Mouse (Mus musculus) spleen, adult 12 weeks (tissue): ENCODE results near the gene Ccdc194.
"Not testable (repeated sequence)": the region's sequence is repeated elsewhere in the genome, so short reads cannot be mapped to it uniquely, and the experiment has no call there.

Source experiments
- DNase-seq: peaks from one replicate; pipeline ENCODE4 v3.0.0; 2022; ENCODE audit warnings: low spot score

Gene Ccdc194

DNA sequence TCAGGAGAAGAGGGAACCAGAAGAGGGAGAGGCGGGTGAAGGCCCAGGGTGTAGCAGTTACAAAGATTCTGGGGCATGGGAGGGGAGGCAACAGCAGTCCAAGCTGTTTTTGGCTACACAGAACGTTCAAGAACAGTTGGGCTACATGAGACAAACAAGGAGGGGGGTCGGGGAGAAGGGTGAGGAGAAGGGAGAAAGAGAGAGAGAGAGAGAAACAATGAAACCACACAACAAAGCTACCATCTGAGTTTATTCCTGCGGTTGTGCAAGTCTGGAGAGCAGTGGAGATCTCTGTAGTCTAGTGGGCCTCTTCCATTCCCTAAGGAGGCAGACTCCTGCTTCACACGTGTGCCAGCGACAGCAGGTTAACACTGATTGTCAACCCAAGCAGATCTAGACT lies 28.5 kb upstream of the Ccdc194 start:
- no peak for DNase-seq

DNA sequence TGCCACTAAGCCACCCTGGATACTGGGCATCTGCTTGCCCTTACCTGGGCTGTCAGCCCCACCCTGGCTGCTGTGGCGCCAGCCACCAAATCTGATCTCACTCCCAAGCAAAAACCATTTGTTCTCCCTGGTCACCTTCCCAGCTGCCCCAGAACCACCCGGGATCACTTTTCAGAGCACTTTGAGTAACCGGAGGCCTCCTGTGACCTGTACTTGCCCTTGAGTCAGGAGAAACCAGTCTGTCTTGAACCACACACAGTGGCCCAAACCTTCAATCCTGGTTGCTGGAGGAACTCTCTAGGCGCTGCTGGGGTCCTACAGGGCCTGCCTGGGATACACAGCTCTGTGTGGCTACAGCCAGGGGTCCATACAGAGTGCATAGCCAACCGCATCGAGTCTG lies 27.3 kb upstream of the Ccdc194 start:
- DNase-seq = no peak

DNA sequence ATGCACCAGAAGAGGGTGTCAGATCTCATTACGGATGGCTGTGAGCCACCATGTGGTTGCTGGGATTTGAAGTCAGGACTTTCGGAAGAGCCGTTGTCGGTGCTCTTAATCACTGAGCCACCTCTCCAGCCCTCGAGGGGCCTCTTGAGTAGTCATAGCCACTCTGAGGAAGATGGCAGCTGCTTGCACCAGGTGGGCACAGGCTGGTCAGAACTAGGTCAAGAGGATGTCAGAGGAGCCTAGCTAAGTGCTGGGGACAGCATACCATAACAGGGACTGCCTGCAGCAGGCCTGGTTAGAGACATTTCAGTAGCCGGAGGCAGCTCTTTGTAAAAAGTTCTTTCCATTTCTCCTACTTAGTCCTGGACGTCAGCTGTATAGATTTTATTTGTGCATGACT lies 25.2 kb upstream of the Ccdc194 start:
- no peak for DNase-seq

DNA sequence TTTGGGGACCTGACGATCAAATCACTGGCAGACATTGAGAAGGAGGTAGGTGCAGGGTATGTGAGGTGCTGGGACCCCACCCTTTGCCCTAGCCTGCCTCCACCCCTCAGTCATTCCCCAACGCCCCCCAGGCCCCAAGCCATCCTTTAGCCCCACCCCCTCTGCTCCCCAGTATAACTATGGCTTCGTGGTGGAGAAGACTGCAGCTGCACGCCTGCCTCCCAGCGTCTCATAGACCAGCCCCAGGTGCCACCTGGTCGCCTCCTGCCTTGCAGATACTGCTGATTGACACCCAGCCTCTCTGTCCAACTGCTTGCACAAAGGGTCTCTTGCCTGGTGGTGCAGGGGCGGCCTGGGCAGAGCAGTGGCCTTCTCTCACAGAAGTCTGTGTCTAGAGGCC lies 22.1 kb upstream of the Ccdc194 start:
- no peak for DNase-seq

DNA sequence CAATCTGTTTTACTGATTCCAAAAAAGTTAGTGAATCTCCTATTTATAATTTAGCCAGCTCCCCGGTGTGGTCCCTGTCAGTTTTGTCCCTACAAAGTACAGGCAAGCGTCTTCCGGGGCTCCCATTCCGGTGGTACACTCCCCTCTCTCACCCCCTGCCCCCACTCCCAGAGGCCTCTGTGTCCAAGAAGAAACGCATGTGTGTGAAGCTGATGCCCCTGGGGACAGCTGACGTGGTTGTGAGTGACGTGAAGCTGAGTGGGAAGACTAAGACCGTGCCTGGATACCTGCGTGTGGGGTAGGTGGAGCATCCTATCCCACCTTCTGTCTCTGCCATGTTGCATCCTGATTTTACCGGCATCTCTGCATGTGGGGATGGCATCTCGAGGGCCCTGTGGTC lies 19.5 kb upstream of the Ccdc194 start:
- DNase-seq = no peak

DNA sequence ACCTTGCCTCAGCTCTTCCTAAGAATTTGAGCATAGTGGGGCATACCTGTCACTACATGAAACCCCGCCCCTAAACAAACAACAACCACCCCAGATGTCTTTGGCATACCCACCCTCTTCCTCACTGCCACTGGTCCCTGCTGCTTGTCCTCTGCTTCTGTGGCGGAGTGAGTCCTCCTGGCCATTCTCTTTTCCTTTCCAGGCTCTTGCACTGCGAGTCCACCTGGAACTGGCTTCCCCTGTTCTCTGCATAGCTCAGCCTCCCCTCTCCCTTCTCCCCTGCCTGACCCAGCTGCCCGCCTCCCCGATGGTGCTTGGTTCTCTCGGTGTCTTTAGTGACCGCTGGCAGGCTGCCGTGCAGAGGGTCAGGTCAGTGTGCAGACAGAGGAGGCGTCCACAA lies 18.2 kb upstream of the Ccdc194 start:
- DNase-seq = no peak

DNA sequence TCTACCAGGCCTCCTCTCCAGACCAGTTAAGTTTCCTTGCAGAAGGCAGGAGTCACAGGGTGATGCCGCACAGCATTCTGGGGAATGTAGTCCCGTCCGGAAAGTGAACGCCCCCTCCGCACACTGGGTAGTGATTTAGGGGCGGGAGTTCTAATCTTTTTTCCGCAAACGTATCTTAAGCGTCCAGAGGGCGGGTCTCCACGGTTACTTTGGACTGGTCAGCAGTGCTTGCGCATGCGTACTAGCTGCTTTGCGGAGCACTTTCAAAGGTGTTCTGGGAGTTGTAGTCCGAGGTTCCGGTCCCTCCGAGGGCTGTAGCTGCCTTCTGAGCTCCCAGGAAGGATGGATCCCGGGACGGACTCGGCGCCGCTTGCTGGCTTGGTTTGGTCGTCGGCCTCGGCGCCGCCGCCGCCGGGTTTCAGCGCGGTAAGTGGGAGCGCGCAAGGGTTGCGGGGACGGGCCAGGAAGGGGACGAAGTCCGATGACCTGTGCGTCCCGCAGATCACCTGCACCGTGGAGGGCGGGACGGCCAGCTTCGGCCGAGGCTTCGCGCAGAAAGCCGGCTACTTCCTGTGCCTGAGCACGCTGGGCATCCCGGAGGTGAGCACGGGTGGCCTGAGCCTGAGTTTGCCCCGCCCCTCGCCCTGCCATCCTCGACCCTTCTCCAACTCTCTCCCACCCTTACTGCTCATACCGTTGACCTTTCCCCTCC lies 17.3 kb upstream of the Ccdc194 start, which contains the start of gene Mvb12a:
Gene Mvb12a, plus strand, starts transcription at position 291 of the 712 bp plus-strand sequence.
- DNase-seq = peak; percentile 86

DNA sequence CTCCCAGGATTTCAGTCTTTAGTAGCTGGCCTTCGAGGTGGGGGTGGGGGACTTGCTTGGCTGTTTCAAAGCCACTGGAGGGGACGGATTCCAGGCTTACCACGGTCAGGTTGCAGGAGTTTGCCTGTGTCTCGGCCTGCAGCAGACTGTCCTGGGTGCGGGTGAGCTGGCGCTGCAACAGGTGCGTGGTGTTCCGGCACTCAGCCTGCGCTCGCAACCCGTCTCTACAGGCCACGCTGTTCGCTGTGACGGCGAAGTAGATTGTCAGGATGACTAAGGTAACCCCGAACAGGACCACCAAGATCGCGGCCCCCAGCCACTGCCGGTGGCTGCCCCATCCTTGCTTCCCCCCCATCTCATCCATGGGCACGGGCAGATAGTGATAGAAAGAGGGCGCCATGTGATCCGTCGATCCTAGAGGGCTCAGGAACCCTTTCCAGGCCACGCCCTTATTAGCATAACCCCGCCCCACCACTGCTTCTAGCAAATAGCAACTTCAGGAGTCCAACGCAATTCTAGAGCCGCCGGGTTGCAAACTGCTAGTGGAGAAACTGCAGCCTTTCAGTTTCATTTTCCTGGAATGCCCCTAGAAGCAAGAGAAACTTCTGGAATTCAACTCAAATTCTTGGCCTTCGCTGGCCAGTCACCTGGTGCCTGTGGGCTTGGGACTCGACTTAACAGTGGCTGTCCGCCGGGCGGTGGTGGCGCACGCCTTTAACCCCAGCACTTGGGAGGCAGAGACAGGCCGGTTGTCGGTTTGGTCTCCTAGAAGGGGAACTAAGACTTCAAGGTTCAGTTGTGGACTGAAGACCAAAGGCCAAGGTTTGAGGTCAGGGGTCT lies 11.7 kb upstream of the Ccdc194 start, which contains the start of gene Bst2:
Gene Bst2, minus strand, starts transcription at position 429 of the 840 bp plus-strand sequence.
- DNase-seq = peak; percentile 86

DNA sequence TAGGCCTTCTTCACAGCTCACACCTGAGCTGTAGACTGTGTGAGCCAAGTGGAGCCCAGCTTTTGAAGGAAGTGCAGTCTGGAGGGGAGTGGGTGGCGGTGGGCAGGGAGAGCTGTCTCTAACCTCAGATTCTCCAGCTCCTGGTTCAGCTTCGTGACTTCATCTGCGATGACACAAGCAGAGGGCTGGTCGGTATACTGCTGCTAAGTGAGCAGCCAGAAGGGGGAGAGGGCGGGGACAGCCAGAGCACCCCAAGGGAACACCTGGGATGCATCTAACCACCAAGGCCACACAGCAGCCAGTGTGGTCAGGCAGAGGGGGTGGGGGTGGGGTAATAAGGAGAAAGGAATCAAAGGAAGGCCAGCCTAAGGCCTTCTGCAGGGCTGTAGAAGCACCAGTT lies 10.2 kb upstream of the Ccdc194 start:
- no peak for DNase-seq

DNA sequence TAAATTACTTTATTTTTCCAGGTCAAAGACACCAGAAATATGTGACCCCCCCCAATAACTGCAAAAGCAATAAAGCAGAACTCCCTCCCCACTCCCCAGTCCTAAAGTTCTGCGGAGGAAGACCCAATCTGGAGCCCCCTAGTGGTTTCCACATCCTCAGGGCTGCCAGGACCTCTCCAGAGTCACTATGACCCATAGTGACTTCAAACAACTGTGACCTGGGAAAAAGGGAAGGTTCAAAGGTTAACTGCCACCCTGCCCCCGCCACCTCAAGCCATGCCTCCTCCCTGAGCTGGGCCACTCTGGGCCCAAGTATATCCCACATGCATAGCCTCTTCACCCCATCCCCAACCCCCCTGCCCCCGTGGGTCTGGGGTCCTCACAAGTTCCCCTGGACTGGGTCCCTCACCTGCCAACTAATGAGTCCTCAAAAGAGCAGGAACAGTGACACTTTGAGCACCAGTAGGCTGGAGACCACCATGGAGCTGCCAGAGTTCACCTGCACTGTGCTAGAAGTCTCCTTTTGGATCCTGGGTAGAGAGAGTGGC lies 8.8 kb upstream of the Ccdc194 start:
- DNase-seq = no peak

DNA sequence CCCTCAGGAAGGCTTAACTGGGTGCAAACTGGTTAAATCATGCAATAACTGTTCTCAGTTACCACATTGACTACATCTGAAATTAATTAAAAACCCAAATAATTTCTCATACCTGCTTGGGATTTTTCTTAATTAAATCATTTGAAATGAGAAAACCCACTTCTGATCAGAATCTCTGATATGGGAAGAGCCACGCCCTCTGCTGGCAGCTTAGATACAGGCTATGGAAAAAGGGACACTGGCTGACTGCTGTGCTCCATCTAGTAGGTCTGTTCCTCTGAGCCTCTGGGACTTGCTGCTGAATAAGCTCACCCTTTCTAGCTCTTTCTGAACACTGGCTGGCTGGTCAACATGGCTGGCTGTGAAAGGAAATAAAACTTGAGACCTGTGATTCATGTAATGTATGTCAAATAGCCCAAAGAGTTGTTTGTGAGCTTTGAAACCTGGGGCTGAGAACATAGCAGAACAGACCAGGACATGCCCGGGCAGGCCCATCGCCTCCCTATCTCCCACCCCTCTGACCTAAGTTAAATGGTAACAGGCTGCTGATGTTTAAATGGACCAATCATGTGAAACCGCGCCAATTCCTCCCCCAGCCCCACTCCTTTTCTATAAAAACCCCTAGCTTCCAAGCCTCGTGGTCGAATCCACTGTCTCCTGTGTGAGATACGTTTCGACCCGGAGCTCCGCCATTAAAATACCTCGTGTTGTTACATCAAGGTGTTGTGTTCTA lies 5.4 kb upstream of the Ccdc194 start:
- DNase-seq = not testable (repeated sequence)

DNA sequence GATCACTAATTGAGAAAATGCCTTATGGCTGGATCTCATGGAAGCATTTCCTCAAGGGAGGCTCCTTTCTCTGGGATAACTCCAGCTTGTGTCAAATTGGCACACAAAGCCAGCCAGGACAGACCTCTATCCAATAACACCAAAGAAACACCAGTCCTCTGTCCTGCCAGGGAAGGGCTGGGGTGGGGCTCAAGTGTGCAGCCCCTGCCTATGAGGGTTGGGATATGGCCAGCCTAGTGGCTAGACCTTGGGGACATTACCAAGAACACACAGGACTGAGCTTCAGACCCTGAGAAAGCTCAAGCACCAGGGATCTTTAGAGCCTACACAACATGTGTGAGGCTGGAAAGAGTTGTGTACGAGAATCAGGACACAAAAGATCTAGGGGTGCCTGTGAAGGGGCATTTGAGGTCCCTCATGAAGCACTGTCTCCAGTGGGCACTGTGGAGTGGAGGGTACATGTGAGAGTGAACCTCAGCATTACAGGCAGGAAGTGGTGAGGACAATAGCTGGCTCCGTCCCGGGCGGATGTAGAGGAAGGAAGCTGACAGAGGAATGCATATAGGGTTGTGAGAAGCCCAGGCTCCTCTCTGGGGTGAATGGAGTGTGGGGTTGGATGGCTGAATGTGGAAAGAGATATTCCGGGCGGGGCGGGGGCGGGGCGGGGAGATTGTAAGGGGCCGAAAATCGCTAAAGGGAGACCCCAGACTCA lies 3.0 kb upstream of the Ccdc194 start:
- DNase-seq = no peak

DNA sequence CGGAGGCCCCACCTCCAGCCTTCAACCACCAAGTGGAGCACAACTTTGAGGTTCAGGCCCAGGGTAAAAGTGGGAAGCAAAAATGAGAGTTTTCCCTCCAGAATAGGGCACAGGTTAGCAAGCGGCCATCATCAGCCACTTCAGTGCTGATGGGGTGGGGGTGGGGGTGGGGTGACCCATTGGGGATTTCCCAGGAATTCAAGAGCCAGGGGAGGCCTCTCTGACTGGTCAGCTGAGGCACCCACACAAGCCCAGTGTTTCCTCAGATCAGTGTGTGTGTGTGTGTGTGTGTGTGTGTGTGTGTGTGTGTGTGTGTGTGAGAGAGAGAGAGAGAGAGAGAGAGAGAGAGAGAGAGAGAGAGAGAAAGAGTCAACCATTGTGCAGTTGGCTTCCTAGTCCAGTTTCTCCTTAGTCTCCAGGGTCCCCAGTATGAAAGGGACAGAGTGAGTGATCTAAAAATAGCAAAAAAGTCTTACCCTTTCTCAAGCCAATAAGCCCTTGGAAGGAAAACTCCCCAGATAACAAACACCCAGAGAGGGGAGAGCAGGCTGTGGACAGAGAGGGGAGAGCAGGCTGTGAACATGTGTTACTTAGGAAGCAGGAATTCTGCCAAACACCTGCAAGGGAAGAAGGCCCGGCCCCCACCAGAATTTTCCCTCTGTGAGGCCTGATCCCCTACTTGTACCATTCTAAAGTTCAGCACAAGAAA lies 1.8 kb upstream of the Ccdc194 start:
- DNase-seq = no peak

DNA sequence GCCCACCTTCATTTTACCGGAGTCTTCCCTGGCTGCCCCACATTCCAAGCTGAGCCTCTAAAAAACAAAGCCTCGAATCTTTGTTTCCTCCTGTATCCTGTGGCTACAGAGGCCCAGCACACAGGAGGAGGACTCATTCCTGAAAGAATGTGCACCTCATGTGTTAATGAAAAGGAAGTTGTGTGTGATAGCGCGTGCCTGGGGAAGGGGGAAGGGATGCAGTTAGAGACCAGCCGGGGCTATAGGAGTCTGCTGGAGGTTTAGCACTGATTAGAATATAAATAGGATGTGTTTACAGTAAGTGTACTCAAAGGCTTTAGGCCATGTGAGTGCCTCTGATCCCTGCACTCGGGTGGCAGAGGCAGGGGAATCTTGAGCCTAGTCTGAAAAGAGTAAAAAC lies 761 bp upstream of the Ccdc194 start:
- DNase-seq = no peak

DNA sequence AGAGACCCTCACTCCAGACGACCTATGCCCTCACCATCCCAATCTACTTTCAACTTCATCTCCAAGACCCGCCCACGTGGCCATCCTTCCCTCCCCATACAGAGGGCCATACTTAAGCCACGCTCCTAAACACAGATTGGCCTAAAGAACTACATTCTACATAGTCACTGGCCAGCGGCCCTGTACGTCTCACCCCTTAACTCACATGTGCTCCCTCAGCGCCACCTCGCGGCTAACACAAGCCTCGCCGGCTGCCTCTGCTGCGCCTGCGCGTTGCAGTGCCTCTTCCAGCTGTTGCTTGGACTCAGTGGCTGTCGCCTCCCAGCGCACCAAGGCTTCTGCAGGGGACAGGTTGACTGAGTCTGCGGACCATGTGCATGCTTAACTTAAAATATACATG lies 3.9 kb downstream of the Ccdc194 start:
- peak; percentile 80 for DNase-seq

DNA sequence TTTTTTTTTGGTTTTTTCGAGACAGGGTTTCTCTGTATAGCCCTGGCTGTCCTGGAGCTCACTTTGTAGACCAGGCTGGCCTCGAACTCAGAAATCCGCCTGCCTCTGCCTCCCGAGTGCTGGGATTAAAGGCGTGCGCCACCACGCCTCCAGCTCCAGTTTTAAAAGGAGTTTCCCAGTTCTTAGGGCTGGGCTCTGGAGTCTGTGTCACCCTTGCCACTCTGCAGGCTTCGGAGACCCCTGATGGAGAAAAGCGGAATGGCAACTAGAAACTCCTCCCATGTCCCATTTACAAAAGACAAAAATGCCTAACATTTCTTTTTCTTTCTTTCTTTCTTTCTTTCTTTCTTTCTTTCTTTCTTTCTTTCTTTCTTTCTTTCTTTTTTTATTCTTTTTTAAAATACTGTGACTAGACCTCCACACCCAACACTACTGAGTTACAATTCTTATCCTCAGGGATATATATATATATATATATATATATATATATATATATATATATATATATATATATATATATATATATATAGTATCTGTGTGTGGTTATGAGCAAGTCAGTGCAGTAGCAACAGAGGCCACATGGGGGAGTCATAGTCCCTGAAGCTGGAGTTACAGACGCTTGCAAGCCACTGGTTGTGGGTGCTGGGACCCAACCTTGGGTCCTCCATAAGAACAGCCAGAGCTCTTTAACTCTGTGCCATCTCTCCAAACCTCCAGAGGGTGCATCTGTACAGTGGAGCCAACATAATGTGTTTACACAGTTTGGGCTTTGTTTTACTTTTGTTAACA lies 6.3 kb downstream of the Ccdc194 start:
- not testable (repeated sequence) for DNase-seq

DNA sequence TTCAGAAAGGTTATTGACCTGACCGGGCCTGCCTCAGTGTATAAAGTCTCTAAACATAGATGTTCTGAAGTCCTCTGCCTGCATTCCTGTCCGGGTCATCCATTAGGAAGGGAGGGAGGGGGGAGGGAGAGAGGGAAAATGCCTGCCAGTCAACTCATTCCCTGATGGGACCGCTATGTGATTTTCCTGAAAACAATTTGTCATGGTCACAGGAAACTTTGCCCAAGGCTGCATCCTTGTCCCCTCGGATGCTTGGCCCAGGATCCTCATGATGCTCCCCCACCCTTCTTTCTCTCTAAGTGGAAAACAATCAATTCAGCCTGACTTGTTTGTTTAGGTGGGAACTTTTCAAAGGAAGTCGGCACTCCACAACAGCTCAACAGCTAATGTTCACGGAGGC lies 8.7 kb downstream of the Ccdc194 start:
- DNase-seq = no peak

DNA sequence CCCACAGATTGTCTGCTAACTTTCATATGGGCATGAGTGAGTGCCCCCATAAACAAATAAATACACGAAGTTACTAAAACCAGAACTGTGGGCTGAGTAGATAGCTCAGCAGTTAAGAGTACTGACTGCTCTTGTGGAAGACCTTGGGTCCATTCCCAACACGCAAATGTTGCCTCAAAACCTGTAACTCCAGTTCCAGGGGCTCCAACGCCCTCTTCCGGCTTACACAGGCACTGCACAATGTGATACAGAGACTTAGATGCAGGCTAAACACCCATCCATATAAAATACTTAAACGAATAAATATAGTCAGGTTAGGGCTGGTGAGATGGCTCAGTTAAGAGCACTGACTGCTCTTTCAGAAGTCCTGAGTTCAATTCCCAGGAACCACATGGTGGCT lies 10.5 kb downstream of the Ccdc194 start:
- DNase-seq = no peak

DNA sequence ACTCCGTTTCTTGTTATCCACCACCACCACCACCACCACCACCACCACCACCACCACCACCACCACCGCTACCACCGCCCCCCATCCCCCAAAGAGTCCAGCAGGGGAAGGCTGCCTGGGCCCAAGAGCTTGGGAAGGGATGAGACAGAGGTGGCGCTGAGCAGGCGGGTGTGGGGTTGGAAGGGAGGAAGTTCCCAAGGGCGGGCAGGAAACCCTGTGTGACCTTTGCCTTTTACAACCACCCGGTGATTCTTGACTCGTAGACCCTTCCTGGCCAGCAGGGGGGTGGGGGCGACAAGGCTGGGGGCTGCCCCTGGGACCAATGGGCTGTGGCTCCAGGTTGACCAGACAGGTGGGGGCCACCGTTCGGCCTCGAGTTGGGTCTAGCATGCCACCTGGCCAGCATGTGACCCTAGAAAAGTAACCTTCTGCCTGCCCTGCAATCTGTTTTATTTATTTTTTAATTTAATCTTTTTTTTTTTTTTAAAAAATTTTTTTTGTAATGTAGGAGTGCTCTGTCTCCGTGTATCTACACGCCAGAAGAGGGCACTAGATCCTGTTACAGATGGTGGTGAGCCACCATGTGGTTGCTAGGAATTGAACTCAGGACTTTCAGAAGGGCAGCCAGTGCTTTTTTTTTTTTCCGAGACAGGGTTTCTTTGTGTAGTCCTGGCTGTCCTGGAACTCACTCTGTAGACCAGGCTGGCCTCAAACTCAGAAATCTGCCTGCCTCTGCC lies 12.3 kb downstream of the Ccdc194 start:
- DNase-seq = no peak

DNA sequence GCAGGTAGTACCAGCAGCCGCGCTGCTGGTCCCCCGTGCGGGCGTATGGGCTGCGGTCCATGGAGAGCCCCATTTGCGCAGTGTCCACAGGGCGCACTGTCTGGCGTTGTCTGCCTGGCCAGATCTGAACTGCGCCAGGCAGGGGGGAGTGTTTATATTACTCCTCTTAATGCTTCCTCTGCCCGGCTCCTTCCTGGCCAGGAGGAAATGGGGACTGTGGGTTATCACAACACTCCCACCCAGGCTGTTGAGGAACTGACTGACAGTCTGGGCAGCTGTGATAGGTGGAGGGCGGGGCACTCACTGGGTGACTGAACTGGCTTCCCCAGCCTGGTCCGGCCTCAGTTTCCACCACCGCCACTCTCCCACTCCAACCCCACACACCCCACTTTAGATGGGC lies 13.9 kb downstream of the Ccdc194 start, which contains the start of gene Plvap:
Gene Plvap, minus strand, starts transcription at position 109 of the 400 bp plus-strand sequence.
- DNase-seq = no peak
